Mouse (Mus musculus): ENCODE results near the gene Capzb.

Capzb gene

GRCm38 (mm10) chr4:139259302-139259871 is 66.7 kb downstream of the Capzb start:
- no peak for DNase-seq (ENCODE audit: inconsistent age in 2 of 2, low spot score in 1 of 2)

GRCm38 (mm10) chr4:139262981-139263380 is 70.3 kb downstream of the Capzb start:
- no peak for DNase-seq (ENCODE audit: inconsistent age in 2 of 2, low spot score in 1 of 2)

- no peak for DNase-seq (ENCODE audit: inconsistent age in 2 of 2, low spot score in 1 of 2)
Observed at GRCm38 (mm10) chr4:139265783-139266499, 73.2 kb downstream of the Capzb start.

GRCm38 (mm10) chr4:139266500-139266865 is 73.8 kb downstream of the Capzb start:
- DNase-seq (ENCODE audit: inconsistent age in 2 of 2, low spot score in 1 of 2): no peak

GRCm38 (mm10) chr4:139267335-139267734 is 74.6 kb downstream of the Capzb start:
- no peak for DNase-seq (ENCODE audit: inconsistent age in 2 of 2, low spot score in 1 of 2)

- DNase-seq (ENCODE audit: inconsistent age in 2 of 2, low spot score in 1 of 2): peak in 1 of 2 experiments; percentile 63
Observed at GRCm38 (mm10) chr4:139268242-139268641, 75.5 kb downstream of the Capzb start.

GRCm38 (mm10) chr4:139270168-139270567 is 77.5 kb downstream of the Capzb start:
- no peak for DNase-seq (ENCODE audit: inconsistent age in 2 of 2, low spot score in 1 of 2)

- DNase-seq (ENCODE audit: inconsistent age in 2 of 2, low spot score in 1 of 2): no peak
Observed at GRCm38 (mm10) chr4:139271562-139271961, 78.9 kb downstream of the Capzb start.

- peak; percentile 62 to 80 for DNase-seq (ENCODE audit: inconsistent age in 2 of 2, low spot score in 1 of 2)
Observed at GRCm38 (mm10) chr4:139272951-139273680, 80.4 kb downstream of the Capzb start.

GRCm38 (mm10) chr4:139274573-139274972 is 81.9 kb downstream of the Capzb start:
- DNase-seq (ENCODE audit: inconsistent age in 2 of 2, low spot score in 1 of 2): peak in 1 of 2 experiments; percentile 74

GRCm38 (mm10) chr4:139276411-139276810 is 83.7 kb downstream of the Capzb start:
- DNase-seq (ENCODE audit: inconsistent age in 2 of 2, low spot score in 1 of 2): no peak

GRCm38 (mm10) chr4:139280530-139280929 is 87.8 kb downstream of the Capzb start:
- DNase-seq (ENCODE audit: inconsistent age in 2 of 2, low spot score in 1 of 2): no peak

- DNase-seq (ENCODE audit: inconsistent age in 2 of 2, low spot score in 1 of 2): peak in 1 of 2 experiments; percentile 47
Observed at GRCm38 (mm10) chr4:139281791-139282345, 89.2 kb downstream of the Capzb start.

GRCm38 (mm10) chr4:139282955-139283417 is 90.3 kb downstream of the Capzb start:
- DNase-seq (ENCODE audit: inconsistent age in 2 of 2, low spot score in 1 of 2): peak; percentile 59 to 77

GRCm38 (mm10) chr4:139284877-139285276 is 92.2 kb downstream of the Capzb start:
- DNase-seq (ENCODE audit: inconsistent age in 2 of 2, low spot score in 1 of 2): no peak

GRCm38 (mm10) chr4:139286234-139286633 is 93.5 kb downstream of the Capzb start:
- no peak for DNase-seq (ENCODE audit: inconsistent age in 2 of 2, low spot score in 1 of 2)

- DNase-seq (ENCODE audit: inconsistent age in 2 of 2, low spot score in 1 of 2): peak; percentile 83 to 95
Observed at GRCm38 (mm10) chr4:139287122-139287863, 94.6 kb downstream of the Capzb start.

- peak; percentile 55 to 76 for DNase-seq (ENCODE audit: inconsistent age in 2 of 2, low spot score in 1 of 2)
Observed at GRCm38 (mm10) chr4:139289017-139289416, 96.3 kb downstream of the Capzb start.

GRCm38 (mm10) chr4:139291099-139291498 is 98.4 kb downstream of the Capzb start:
- DNase-seq (ENCODE audit: inconsistent age in 2 of 2, low spot score in 1 of 2): no peak

GRCm38 (mm10) chr4:139292038-139292437 is 99.3 kb downstream of the Capzb start:
- peak in 1 of 2 experiments; percentile 71 for DNase-seq (ENCODE audit: inconsistent age in 2 of 2, low spot score in 1 of 2)

- peak in 1 of 2 experiments; percentile 68 for DNase-seq (ENCODE audit: inconsistent age in 2 of 2, low spot score in 1 of 2)
Observed at GRCm38 (mm10) chr4:139297566-139297965, 104.9 kb downstream of the Capzb start.
